Mouse (Mus musculus) CD4-positive naive resting alpha-beta T cell, adult 76 days (primary cell): ENCODE data around the gene Mcee. TPM values are rescaled to one million over a fixed set of nuclear protein-coding genes. Genes with fewer than 3 reads are reported as not detected.

Source experiments
- total RNA-seq: library from RNA; stranded (reverse); gene quantifications from one replicate; pipeline ENCODE4 v1.2.4, GENCODE M21; 2023

The Mcee gene
- 8.1 TPM for total RNA-seq

DNA sequence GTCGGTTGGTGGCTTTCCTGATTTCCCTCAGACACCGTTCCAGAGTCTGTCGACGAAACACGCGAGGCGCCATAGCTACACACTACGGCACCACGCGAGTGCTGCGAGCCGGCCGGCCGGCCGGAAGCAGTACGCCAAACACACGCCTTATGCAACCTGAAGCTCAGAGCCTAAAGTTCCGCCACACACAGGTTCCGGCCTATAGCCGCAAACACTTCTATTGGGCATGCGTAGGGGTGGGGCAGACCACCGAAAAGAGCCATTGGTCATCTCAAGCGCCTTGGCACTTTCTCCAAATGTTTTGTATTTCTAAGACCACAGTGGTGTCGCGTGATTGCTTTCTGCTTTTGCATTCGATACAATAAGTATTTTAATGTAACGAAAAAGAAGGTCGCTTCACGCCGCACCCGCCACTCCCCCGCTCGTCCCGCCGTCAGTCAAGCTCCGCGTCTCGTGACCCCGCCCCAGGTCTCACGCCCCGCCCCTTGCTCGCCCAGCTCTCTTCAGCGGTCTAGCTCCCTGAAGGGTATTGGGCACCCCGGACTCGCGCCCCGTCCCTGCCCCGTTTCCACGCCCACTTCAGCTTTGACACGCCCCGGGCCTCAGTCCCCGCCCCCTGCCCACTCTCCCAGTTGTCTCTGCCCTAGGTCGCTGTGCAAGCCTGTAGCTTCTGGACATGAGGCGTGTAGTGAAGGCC is at the start of gene Mcee, which contains the start of gene Mphosph10:
Gene Mcee, plus strand, starts transcription at position 486 of the 697 bp plus-strand sequence.
Gene Mphosph10, minus strand, starts transcription at position 147 of the 697 bp plus-strand sequence.

GRCm38 (mm10) chr7:64373830-64374562 is 18.4 kb upstream of the Mcee start, which contains the start of gene Fan1:
Gene Fan1 (minus strand): TSS chr7:64374095.

Other genes with a start within 250 kb of the Mcee start
- 2.6 TPM for gene Trpm1, start 238.8 kb upstream of the Mcee start, total RNA-seq
- 26.6 TPM for gene Mtmr10, start 105.0 kb upstream of the Mcee start, total RNA-seq
- gene Fan1, start 18.5 kb upstream of the Mcee start, total RNA-seq, result 13.2 TPM
- 50.5 TPM for gene Mphosph10, start 339 bp upstream of the Mcee start, total RNA-seq
- gene Apba2, start 109.1 kb downstream of the Mcee start, total RNA-seq, result not detected